Mouse (Mus musculus) E14TG2a.4 (cell line): ENCODE measurements around the gene Eps15l1.

Experiments used
- CTCF ChIP-seq: conservative IDR thresholded peaks from 2 replicates; pipeline ENCODE4 v1.5.1; 2014; ENCODE audit warnings: low read length
- NANOG ChIP-seq: IDR thresholded peaks from 2 replicates; pipeline ENCODE4 v1.6.1; 2014; ENCODE audit warnings: borderline replicate concordance, low read length, mixed read lengths
- POU5F1 ChIP-seq: IDR thresholded peaks from 2 replicates; pipeline ENCODE4 v1.6.1; 2014; ENCODE audit warnings: low read length, borderline replicate concordance

DNA sequence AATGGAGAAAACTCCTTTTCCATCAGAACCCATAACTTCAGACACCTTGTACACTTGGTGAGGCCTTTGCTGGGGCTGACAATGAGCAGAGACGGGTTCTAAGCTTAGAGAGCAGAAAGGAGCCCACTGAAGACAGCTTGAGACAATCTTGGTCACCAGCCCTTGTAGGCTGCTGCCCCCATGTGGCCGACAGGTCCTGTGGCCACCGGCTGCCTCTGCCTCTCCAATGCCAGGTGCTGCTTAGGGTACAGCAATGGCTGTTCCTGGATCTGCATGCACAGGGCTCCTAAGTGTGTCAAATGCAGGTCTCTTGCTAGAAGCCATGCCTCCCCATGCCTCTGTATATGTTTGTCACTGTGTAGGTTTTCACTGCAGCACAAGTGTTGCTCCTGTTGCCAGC is 55.4 kb downstream of the Eps15l1 start:
- TF ChIP-seq CTCF (peak; percentile 89), NANOG (no peak), POU5F1 (no peak)
